Mouse (Mus musculus): ENCODE measurements around the gene Atg4a.
A peak's percentile ranks its signal among the peaks of the same experiment; 100 is the strongest.

Atg4a gene

DNA sequence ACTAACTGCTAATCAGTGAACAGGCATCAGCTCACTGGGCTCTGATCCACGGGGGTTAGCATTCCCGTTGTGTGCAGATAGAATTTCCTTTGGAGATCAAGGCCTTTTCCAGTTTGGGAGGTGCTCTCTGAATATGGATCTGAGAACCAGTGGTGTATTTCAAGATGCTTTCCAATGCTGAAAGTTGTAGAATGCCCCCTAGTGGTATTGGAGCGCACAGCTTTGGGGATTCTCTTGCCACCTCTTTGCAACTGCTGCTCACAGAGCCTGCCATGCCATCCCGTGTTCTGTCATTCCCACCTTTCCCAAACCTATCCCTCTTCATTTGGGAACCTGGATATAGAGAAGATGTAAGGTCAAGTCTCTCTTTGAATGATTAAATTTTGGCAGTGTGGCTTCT is 201.5 kb downstream of the Atg4a start:
- no peak for DNase-seq (ENCODE audit: low read depth)

DNA sequence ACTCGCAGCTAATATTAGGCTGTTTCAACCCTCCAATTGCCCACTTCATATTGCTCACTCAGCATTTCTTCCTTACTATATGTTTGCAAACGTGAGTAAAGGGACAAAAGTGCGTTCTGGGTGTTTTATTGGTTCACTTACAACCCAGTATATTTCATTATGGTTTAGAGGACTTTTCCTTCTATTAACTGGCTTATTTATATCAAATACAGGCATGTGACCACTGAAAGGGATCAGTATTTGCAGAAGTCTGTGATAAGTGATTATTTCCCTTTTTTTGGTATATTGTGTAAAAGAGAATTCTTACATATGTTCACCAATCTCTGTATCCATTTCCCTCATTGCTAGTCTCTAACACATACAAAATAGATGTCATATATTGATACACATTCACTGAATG is 203.7 kb downstream of the Atg4a start:
- no peak for DNase-seq (ENCODE audit: low read depth)

DNA sequence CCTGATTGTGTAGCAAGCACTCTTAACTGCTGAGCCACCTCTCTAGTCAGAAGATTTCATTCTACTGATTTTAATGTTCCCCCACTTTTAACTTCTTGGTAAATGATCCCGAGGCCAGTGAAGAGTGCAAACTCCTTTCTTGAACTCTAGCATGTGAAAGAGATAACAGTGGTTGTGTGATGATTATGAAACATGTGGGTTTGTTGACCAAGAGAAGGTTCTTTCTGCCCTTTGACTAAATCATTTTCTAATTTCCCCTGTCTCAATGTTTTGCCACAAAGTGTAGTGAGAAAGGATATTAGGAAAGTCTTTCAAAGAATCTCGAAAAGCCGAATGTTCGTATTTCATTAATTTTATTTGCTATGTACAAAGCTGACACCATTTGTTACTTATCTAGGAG is 208.4 kb downstream of the Atg4a start:
- peak; percentile 26 for DNase-seq (ENCODE audit: low read depth)

DNA sequence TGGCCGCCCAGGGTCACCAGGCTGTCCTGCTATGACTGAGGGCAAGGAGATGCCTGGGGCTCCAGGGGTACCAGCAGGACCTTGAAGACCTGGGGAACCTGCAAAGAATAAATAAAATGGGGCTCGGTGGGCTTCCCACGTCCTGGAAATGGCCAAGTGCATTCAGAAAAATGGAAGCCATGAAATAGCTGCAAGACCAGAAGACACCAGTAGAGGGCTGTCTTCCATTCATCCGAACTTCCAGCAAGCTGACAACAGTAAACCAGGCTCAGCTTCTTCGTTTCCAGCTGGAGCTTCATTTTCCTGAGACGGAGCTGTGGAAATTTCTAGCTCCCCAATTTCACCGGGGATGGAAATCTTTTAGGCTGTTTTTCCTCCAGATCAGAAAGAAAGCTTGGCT is 218.6 kb downstream of the Atg4a start:
- DNase-seq (ENCODE audit: low read depth) = peak; percentile 26

DNA sequence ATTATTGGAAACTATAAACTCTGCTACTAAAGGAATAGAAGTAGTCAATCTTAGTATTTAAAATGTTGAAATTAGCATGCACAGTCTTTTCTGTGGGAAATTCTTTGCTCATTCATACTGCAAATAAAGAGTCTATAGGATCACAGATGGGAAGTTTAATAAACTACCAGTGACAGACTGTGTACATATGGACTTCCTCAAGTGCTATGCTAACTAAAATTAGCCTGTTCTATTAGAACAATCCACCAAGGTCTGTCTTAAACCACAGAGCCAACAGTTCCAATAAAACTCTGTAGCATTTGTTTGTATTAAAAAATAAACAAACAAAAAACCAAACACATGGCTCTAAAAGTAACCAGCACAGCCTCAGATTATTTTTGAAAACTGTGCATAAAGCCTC is 238.3 kb downstream of the Atg4a start:
- DNase-seq (ENCODE audit: low read depth) = no peak

DNA sequence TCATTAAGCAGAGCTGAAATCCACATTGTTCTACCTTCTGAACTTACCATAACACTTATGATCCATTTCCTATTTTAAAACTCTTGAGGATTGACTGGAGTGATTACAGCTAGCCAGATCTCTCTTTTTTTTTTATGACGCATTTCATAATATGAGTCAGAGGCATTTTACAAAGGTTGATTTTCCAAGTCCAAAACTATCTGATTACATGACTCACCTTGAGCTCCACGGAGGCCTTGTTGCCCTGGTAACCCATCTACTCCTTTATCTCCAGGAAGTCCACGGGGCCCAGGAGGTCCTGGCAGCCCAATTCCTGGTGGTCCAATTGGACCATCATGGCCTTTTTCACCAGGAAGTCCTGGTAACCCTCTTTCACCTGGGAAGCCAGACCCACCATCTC is 242.3 kb downstream of the Atg4a start:
- no peak for DNase-seq (ENCODE audit: low read depth)

DNA sequence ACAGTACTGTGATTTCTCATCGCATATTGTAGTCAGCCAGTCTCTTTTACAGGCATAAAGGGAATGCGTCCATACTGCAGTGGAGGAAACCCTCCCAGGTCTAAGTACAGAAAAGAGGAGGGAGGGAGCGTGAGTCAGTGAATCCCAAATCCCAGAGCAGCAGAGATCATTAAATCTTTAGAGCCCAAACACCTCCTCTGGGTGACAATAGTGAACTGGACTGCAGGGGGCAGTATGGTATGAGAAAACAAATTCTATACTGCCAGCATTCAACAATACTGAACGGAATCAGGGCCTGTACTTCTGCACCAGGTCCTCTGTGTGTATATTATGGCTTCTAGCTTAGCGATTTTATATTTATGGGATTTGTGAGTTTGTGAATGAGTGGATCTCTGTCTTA is 256.1 kb downstream of the Atg4a start:
- peak; percentile 13 for DNase-seq (ENCODE audit: low read depth)

Measured in 416B (cell line).